Mouse (Mus musculus) neural tube, embryonic 12.5 days (tissue): ENCODE measurements around the gene Zfp987. TPM values are rescaled to one million over a fixed set of nuclear protein-coding genes. Genes with fewer than 3 reads are reported as not detected.
A peak's percentile ranks its signal among the peaks of the same experiment; 100 is the strongest.
"Not testable (repeated sequence)": the region's sequence is repeated elsewhere in the genome, so short reads cannot be mapped to it uniquely, and the experiment has no call there.

Experiments used
- ATAC-seq: fragments of 200-750 bp; cut with Nextera tagmentation; 2 replicates; pipeline ENCODE4 v1.8.0; 2017; ENCODE audit warnings: low read depth, mild to moderate bottlenecking, moderate TSS enrichment, moderate library complexity; ENCODE audit not compliant: low FRiP score
- H3K27ac ChIP-seq: fragments of 300-500 bp; sonication (generic); 2 replicates; pipeline ENCODE4 v1.5.1; 2016
- H3K27me3 ChIP-seq: fragments of 300-500 bp; sonication (generic); replicated peaks from 2 replicates; pipeline ENCODE4 v1.6.1; 2016; ENCODE audit warnings: mild to moderate bottlenecking
- H3K36me3 ChIP-seq: fragments of 300-500 bp; sonication (generic); 2 replicates; pipeline ENCODE4 v1.6.1; 2016; ENCODE audit warnings: mild to moderate bottlenecking
- H3K4me1 ChIP-seq: fragments of 300-500 bp; sonication (generic); 2 replicates; pipeline ENCODE4 v1.6.1; 2016
- H3K4me2 ChIP-seq: fragments of 300-500 bp; sonication (generic); replicated peaks from 2 replicates; pipeline ENCODE4 v1.6.1; 2016; ENCODE audit warnings: mild to moderate bottlenecking
- H3K4me3 ChIP-seq: fragments of 300-500 bp; sonication (generic); 2 replicates; pipeline ENCODE4 v1.5.1; 2016
- H3K9ac ChIP-seq: fragments of 300-500 bp; sonication (generic); 2 replicates; pipeline ENCODE4 v1.6.1; 2016; ENCODE audit warnings: mild to moderate bottlenecking
- H3K9me3 ChIP-seq: fragments of 300-500 bp; sonication (generic); 2 replicates; pipeline ENCODE4 v1.6.1; 2016; ENCODE audit warnings: mild to moderate bottlenecking
- WGBS: fragments of 180-500 bp; shearing (Covaris S2); methylation state at CpG from one replicate; pipeline ENCODE4 v1.1.7; 2016; 5-methylcytosine and 5-hydroxymethylcytosine counted together
- polyA plus RNA-seq: library from polyadenylated mRNA; unstranded; fragments of >200 nt; fragmentation: Nextera tagmentation; extraction: Ambion mirVana; gene quantifications from 2 replicates; pipeline ENCODE4 v1.2.1, GENCODE M21; 2016

The Zfp987 gene
- polyA plus RNA-seq, 1 experiment from 2014 or later: 0.20 TPM

GRCm38 (mm10) chr4:146067594-146067993, 29.5 kb upstream of the Zfp987 start:
- not testable (repeated sequence) for H3K36me3 ChIP-seq, H3K4me1 ChIP-seq, H3K27ac ChIP-seq, H3K9ac ChIP-seq, ATAC-seq, H3K27me3 ChIP-seq
- Histone ChIP-seq H3K4me2 (peak overlapping the region; percentile 53), H3K9me3 (peaks cover 28% of the 10 kb centered on the region), H3K4me3 (peak overlapping the region; percentile 27)
- 20% methylated on average over 55 of the region's 55 CpGs for WGBS

- H3K9me3 ChIP-seq, H3K4me1 ChIP-seq, ATAC-seq, H3K4me2 ChIP-seq, H3K36me3 ChIP-seq, H3K27ac ChIP-seq, H3K4me3 ChIP-seq, H3K9ac ChIP-seq, H3K27me3 ChIP-seq: not testable (repeated sequence)
- WGBS: 83% methylated on average over 7 of the region's 7 CpGs
Observed at GRCm38 (mm10) chr4:146073264-146073663, 23.8 kb upstream of the Zfp987 start.

- 49% methylated on average over 3 of the region's 3 CpGs for WGBS
- H3K9ac ChIP-seq, H3K4me3 ChIP-seq, H3K9me3 ChIP-seq, H3K4me1 ChIP-seq, H3K27ac ChIP-seq, H3K4me2 ChIP-seq, H3K27me3 ChIP-seq, ATAC-seq, H3K36me3 ChIP-seq: not testable (repeated sequence)
Observed at GRCm38 (mm10) chr4:146101448-146101847, 4.3 kb downstream of the Zfp987 start.

DNA sequence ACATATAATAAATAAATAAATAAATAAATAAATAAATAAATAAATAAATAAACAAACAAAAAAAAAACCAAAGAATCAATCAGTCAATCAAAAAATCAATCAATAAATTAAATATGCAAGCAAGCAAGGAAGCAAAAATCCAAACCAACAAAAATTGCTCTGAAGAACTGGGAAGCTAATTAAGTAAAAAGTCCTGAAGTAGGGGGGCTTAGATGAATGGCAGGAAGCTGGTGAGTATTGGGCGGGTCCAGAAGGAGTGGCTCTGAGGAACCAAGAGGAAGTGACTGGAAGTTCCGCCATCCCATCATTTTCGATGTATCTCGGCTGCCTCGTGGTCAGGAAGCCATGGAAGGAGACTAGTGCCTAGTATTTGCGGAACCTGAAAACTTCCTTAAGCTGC, 59.4 kb downstream of the Zfp987 start, which contains the start of gene Zfp600:
Gene Zfp600 (plus strand): TSS at position 301 of the 400 bp plus-strand sequence.
- WGBS: no CpG with 5 or more reads among the region's 6 CpGs
- not testable (repeated sequence) for H3K4me2 ChIP-seq, H3K9ac ChIP-seq, H3K27ac ChIP-seq, ATAC-seq, H3K4me1 ChIP-seq, H3K4me3 ChIP-seq, H3K27me3 ChIP-seq, H3K36me3 ChIP-seq, H3K9me3 ChIP-seq

DNA sequence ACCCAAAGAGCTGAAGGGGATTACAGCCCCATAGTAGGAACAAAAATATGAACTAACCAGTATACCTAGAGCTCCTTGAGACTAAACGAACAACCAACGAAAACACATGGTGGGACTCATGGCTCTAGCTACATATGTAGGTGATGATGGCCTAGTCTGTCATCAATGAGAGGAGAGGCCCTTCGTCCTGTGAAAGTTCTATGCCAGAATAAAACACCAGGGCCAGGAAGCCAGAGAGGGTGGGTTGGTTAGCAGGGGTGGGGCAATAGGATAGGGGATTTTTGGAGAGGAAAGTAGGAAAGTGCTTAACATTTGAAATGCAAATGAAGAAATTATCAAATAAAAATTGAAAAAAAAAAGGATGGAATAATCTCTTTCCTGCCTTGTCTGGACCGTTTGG, 65.8 kb downstream of the Zfp987 start:
- not testable (repeated sequence) for H3K27ac ChIP-seq, H3K4me2 ChIP-seq, H3K4me3 ChIP-seq, H3K4me1 ChIP-seq, H3K36me3 ChIP-seq, H3K27me3 ChIP-seq, H3K9ac ChIP-seq, H3K9me3 ChIP-seq, ATAC-seq
- 76% methylated on average over 4 of the region's 4 CpGs for WGBS

DNA sequence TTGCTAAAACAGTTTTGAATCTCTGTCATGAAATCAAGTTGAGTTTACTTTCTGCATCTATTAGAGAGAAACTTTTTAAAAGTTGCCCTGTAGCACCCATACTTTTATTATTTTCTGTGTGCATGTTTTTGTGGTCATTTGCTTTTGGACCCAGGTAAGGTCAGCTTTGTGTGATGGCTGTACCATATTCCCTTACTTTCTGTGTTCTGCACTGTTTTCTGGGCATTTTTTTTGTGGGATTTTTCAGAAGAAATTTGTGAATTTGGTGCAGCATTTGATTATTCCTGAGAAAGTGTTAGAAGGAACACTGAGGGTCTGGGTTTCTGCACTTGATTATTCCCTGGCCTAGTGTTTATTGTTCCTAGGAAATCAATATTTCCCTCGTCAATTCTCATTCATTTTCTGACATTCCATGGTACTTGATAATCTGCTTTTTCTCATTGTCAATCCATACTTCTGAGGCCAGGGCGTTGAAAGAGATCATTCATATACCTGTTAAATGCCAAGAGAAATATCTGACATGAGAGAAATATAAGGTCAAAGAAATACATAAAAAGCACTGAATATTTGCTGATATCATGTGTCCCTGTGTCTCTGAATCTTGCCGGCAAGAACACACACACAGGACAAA, 70.2 kb downstream of the Zfp987 start:
- H3K27me3 ChIP-seq, H3K4me1 ChIP-seq, H3K27ac ChIP-seq, H3K4me2 ChIP-seq, H3K36me3 ChIP-seq, H3K4me3 ChIP-seq, H3K9ac ChIP-seq: not testable (repeated sequence)
- H3K9me3 ChIP-seq: peaks cover 17% of the 10 kb centered on the region; the same call in 1 of the 2 replicates
- peak; percentile 52 for ATAC-seq
- 77% methylated on average over 3 of the region's 3 CpGs for WGBS

DNA sequence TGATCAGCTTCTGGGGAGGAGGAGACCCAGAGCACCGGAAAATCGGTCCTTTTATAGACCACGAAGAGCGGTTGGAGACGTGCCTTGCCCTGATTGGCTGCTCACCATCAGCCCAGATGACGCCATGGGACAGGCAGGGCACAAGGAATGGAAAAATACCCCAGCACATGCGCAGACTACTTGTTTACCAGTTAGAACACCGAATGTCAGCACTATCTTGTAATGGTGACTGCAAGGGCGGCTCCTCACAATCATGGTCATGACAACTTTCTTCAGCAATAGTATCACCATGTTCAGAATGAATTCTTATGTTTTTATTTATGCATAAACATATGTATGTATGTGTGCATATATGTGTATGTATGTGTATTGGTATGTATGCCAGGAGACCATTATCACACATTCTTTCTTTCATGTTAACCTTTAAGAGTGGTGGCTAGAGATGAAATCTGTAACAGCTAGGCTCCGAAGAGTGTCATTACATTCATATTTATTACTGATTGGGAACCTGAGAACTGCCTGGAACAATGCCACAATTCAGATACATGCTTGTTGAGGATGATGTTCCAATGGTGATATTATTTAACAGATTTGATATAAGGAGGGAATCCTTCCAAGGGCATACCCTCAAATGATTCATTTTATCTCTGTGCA, 70.9 kb downstream of the Zfp987 start:
- H3K9me3 ChIP-seq: peaks cover 17% of the 10 kb centered on the region; the same call in 1 of the 2 replicates
- not testable (repeated sequence) for H3K4me2 ChIP-seq, H3K36me3 ChIP-seq, H3K9ac ChIP-seq, H3K4me1 ChIP-seq, H3K27me3 ChIP-seq, H3K4me3 ChIP-seq, H3K27ac ChIP-seq
- 84% methylated on average over 10 of the region's 10 CpGs for WGBS
- peak; percentile 67 for ATAC-seq

- H3K9ac ChIP-seq: not testable (repeated sequence)
Observed at GRCm38 (mm10) chr4:146168730-146169215, 71.7 kb downstream of the Zfp987 start.

GRCm38 (mm10) chr4:146173378-146174226, 76.5 kb downstream of the Zfp987 start:
- WGBS: 65% methylated on average over 4 of the region's 4 CpGs

More at GRCm38 (mm10) chr4:146168730-146169215, 71.7 kb downstream of the Zfp987 start:
- no CpG with 5 or more reads among the region's 2 CpGs for WGBS
- not testable (repeated sequence) for H3K27ac ChIP-seq, H3K36me3 ChIP-seq, H3K4me2 ChIP-seq, H3K27me3 ChIP-seq, H3K4me3 ChIP-seq, H3K4me1 ChIP-seq
- H3K9me3 ChIP-seq: peaks cover 23% of the 10 kb centered on the region
- ATAC-seq: peak; percentile 68

More at GRCm38 (mm10) chr4:146173378-146174226, 76.5 kb downstream of the Zfp987 start:
- not testable (repeated sequence) for H3K9ac ChIP-seq, H3K36me3 ChIP-seq, H3K4me1 ChIP-seq, H3K4me3 ChIP-seq, H3K4me2 ChIP-seq, H3K27me3 ChIP-seq, H3K27ac ChIP-seq
- ATAC-seq: peak; percentile 75
- peaks cover 17% of the 10 kb centered on the region for H3K9me3 ChIP-seq

Other genes with a start within 250 kb of the Zfp987 start
- gene Zfp986, start 228.5 kb upstream of the Zfp987 start, polyA plus RNA-seq: not detected in 2 replicates
- gene Zfp600, start 59.5 kb downstream of the Zfp987 start, polyA plus RNA-seq: not detected in 2 replicates